Mouse (Mus musculus) cortical plate, adult 2 months (tissue): ENCODE measurements around the gene Aldh5a1. TPM values are rescaled to one million over a fixed set of nuclear protein-coding genes. Genes with fewer than 3 reads are reported as not detected.
A peak's percentile ranks its signal among the peaks of the same experiment; 100 is the strongest.

Experiments used
- H3K27ac ChIP-seq: fragments of 200-500 bp; 2 replicates; pipeline ENCODE4 v1.5.1; 2012; ENCODE audit warnings: low read length, control low read depth, inconsistent platforms; ENCODE audit not compliant: insufficient read depth
- H3K4me1 ChIP-seq: fragments of 200-500 bp; 2 replicates; pipeline ENCODE4 v1.6.1; 2011; ENCODE audit warnings: low read length; ENCODE audit not compliant: control insufficient read depth, insufficient read depth
- H3K4me3 ChIP-seq: fragments of 200-500 bp; 2 replicates; pipeline ENCODE4 v1.5.1; 2011; ENCODE audit warnings: mild to moderate bottlenecking, low read length, control low read depth; ENCODE audit not compliant: insufficient read depth
- CTCF ChIP-seq: fragments of 200-500 bp; IDR thresholded peaks from 2 replicates; pipeline ENCODE4 v1.5.1; 2011; ENCODE audit warnings: mild to moderate bottlenecking, control low read depth, low read length; ENCODE audit not compliant: insufficient read depth; ENCODE audit errors: extremely low read depth
- POLR2A ChIP-seq: fragments of 200-500 bp; IDR thresholded peaks from 2 replicates; pipeline ENCODE4 v1.6.1; 2011; ENCODE audit warnings: mild to moderate bottlenecking, low read length, control low read depth; ENCODE audit not compliant: insufficient read depth; ENCODE audit errors: extremely low read depth
- polyA plus RNA-seq: library from polyadenylated mRNA; depleted of rRNA; stranded (reverse); fragments of >200 nt; gene quantifications from 2 replicates; pipeline ENCODE4 v1.2.3, GENCODE M21; 2012

Aldh5a1 gene
- polyA plus RNA-seq, 1 experiment, result 39.0 TPM

DNA sequence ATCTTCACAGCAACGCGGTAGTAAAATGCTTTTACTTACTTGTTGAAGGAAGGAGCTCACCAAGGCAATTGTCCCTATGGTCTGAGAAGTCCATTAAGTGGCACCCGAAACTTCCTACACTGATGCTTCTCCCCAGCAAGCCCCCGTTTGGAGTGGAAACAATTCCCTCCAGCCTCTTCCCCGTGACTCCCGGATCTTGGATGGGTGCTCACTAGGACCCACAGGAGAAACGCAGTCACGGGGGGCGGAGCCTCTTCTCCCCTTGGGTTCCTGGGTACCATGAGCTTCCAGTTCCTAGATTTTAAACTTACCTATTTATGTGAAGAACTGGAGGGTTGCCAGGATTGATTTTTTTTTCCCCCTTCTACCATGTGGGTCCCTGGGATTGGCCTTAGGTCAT, 2.0 kb upstream of the Aldh5a1 start:
- TF ChIP-seq CTCF (no peak), POLR2A (no peak)
- Histone ChIP-seq H3K27ac (no peak overlapping the region), H3K4me3 (no peak overlapping the region), H3K4me1 (peaks cover 5% of the 10 kb centered on the region; the same call in 1 of the 2 replicates)

DNA sequence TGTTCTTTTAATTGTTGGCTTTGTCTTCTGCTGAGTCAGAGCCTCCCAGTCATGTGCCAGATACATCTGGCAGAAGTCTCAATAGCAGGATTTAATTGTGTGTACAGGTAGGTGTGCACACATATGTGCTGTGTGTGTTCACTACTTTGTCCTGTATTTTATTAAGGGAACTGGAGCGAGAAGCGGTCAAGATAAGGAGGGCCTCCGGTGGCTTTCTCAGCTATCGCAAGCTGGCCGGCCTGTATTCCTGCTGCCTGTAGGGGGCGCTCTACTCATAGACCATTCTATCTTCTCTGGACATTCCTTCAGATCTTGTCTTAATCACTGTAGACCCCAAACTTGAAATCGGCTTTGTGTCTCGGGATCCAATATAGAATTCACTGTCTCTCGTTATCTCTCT, 1.2 kb upstream of the Aldh5a1 start:
- peak; percentile 64 for TF ChIP-seq CTCF
- no peak for TF ChIP-seq POLR2A
- peaks cover 5% of the 10 kb centered on the region; the same call in 1 of the 2 replicates for H3K4me1 ChIP-seq
- no peak overlapping the region for H3K4me3 ChIP-seq
- no peak overlapping the region for H3K27ac ChIP-seq

DNA sequence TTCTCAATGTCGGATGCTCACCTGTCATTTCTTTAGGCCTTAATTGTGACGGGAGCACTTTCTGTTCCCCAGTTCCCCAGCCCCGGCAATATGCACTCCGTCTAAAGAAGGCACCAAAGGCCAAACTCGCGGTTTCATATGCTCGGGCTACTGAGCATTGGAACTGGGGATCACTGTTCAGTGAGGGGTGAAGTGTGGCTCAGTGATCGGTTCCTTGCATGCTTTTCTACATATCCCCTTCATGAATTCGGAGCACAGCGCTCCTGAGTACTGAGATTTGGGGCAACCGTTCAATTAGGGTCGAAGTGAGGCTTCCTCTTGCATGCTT, 342 bp upstream of the Aldh5a1 start:
- TF ChIP-seq CTCF, result no peak
- no peak for TF ChIP-seq POLR2A
- peaks cover 5% of the 10 kb centered on the region; the same call in 1 of the 2 replicates for H3K4me1 ChIP-seq
- H3K27ac ChIP-seq, result peak overlapping the region; percentile 24; the same call in 1 of the 2 replicates
- H3K4me3 ChIP-seq, result peak overlapping the region; percentile 88

DNA sequence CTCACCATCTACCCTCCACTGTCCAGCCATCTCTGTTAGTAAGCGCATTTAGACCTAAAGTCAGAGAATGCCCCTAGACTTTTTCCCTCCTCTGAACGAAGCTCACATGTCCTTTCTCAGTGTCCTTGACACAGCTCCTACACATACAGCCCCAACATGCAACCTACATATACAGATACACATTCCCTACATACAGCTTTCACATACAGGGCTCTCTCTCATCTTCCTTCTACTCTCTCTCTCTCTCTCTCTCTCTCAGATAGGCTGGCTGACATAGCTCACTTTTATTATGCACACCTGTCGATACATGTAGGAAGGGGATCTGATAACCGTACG, 721 bp downstream of the Aldh5a1 start:
- Histone ChIP-seq H3K4me3 (peak overlapping the region; percentile 88), H3K4me1 (peaks cover 5% of the 10 kb centered on the region; the same call in 1 of the 2 replicates), H3K27ac (no peak overlapping the region)
- TF ChIP-seq CTCF, result no peak
- no peak for TF ChIP-seq POLR2A

DNA sequence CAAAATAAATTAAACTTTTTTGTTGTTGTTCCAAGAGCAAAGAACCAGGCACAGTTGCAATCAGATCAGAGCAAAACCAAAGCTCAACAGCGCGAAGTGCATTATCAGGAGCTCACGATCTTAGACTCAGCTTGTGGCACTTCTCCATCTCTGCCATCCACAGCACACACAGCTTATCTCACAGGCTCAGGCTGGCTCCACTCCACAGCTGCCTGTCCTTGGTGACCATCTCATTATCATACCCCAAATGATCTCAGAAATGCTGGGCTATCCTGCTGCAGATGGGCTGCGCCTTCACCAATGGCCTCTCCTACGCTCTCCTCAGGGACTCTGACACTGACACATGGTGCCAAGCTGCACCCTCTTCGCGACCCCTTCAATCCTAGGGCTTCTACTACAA, 4.3 kb downstream of the Aldh5a1 start:
- no peak for TF ChIP-seq CTCF
- Histone ChIP-seq H3K4me3 (no peak overlapping the region), H3K27ac (no peak overlapping the region), H3K4me1 (0 out of 2 replicates have a peak, but pooled peaks cover 3% of the 10 kb centered on the region)

DNA sequence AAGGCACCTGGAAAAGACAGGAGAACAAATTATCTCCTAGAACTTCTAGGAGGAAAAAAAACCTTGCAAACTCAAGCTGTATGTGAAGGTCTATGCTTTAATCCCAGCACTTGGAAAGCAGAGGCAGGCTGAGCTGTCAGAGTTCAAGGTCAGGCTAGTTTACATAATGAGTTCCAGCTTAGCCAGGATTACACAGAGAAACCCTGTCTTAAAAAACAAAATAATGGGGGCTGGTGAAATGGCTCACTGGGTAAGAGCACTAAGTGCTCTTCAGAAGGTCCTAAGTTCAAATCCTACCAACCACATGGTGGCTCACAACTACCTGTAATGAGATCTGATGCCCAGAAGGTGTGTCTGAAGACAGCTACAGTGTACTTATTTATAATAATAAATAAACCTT, 6.9 kb downstream of the Aldh5a1 start:
- Histone ChIP-seq H3K4me3 (no peak overlapping the region), H3K27ac (no peak overlapping the region), H3K4me1 (no peaks in the 10 kb centered on the region)
- TF ChIP-seq POLR2A (no peak), CTCF (no peak)

DNA sequence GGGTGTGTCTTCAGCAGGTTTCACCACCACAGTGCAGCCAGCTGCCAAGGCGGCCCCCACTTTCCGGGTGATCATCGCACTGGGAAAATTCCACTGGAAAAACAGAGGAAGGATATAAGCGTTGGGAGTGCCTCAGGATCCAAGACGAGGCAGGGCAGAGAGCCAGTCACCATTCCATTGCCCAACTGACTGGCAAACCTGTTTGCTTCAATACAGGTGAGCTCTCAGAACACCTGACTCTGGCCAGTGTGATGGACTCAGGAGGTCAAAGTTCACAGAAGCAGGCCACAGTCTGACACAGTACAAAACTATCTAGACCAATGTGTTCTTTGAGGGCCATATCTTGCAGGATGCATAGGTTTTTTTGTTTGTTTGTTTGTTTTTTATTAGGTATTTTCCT, 13.5 kb downstream of the Aldh5a1 start:
- Histone ChIP-seq H3K4me3 (no peak overlapping the region), H3K4me1 (no peaks in the 10 kb centered on the region), H3K27ac (no peak overlapping the region)
- TF ChIP-seq CTCF (no peak), POLR2A (no peak)

DNA sequence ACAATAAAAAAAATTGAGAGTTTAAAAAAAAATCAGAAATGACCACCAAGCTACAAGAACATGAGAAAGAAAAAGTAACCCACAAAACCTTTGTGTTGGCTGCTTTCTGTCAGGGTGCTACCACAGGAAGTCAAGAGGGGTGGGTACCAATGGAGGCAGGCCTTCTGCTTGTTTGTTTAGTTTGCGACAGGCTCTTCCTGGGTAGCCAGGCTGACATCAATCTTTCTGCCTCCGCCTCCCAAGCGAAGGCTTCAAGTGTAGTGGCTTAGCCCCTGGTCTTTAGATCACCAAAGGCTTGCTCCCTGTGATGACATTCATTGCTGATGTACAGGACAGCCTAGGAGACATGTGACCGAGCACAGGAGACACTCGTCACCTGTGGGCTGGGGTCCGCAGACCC, 16.2 kb downstream of the Aldh5a1 start:
- TF ChIP-seq POLR2A, result no peak
- TF ChIP-seq CTCF, result no peak
- Histone ChIP-seq H3K27ac (no peak overlapping the region), H3K4me3 (no peak overlapping the region), H3K4me1 (no peaks in the 10 kb centered on the region)

DNA sequence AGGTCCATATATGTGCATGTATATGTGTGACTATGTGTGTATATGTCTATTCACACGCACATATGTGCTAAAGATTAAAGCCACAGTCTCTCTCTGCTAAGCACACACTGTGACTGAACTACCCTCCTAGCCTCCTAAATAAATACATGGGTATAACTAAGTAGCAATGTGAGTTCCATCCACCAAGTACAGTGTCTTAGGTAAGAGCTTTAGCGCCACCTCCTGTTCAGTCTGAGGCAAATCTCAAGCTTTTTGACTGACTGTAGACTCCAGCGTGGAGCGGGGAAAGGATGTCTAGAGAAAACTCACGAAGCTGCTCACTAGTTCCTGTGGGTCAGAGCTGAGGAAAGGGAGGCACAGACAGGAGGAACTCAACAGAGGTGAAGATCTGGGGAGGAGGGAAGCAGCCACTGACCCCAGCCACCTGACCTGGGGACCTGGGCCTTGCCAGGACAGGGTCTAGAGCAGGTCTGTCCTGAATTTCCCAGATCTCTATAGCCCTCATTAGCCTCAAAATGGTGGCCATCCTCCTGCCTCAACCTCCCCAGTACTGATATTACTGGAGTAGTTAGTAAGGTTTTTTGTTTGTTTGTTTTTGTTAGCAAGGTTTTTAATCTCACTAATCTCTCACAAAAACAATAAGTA, 17.0 kb downstream of the Aldh5a1 start:
- H3K27ac ChIP-seq, result no peak overlapping the region
- peak; percentile 59; the same call in 1 of the 2 replicates for TF ChIP-seq CTCF
- TF ChIP-seq POLR2A, result no peak
- no peak overlapping the region for H3K4me3 ChIP-seq

DNA sequence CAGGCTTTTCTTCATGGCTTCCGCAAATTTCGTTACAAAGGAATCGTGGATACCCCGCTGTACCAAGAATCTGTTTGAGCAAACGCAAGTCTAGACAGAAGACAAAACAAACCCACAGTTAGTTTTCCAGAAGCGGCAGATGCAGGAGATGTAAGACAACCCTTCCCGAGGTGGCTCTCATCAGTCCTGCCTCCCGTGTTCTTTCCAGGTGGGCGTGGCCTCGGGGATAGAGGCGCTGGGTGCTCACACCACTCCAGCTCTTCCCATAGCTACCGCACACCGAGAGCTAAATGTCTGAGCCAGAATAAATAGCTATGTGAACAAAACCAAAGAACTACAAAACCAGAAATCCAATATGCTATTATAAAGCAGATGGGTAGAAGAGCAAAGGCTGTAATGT, 21.6 kb downstream of the Aldh5a1 start:
- Histone ChIP-seq H3K4me3 (no peak overlapping the region), H3K27ac (no peak overlapping the region), H3K4me1 (no peaks in the 10 kb centered on the region)
- TF ChIP-seq POLR2A (no peak), CTCF (no peak)

More for the DNA sequence above, 17.0 kb downstream of the Aldh5a1 start:
- no peaks in the 10 kb centered on the region for H3K4me1 ChIP-seq
